Mouse (Mus musculus): ENCODE results near the gene Slc24a4.

DNA sequence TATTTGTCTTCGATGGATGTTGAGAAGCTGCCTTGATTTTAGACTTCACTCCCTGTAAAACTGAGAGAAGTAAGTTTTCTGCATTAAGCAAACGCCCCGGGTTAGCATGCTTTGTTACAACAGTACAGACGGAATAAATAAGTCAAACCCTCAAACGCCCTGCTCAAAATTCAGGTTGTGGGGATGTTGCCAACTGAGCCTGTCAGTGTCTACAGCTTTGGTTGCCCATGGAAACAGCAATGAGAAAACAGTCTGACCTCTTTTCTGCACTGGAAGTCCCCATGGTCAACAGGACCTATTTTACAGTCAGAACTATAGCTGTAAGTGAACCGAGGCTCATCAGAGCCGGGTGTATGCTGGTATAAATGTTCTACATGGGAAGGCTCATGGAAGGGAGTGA lies 78.7 kb downstream of the Slc24a4 start:
- no peak for TF ChIP-seq POLR2A (IDR thresholded peaks at IDR 0.05; ENCODE audit: borderline replicate concordance, insufficient read depth, low read length)
- TF ChIP-seq CTCF (IDR thresholded peaks at IDR 0.05; ENCODE audit: borderline replicate concordance, insufficient read depth, low read depth, low read length), result no peak

All from cerebellum, adult 2 months (tissue).